Mouse (Mus musculus) stomach, embryonic 16.5 days (tissue): Measurements from ENCODE around the gene Dock2. TPM values are rescaled to one million over a fixed set of nuclear protein-coding genes. Genes with fewer than 3 reads are reported as not detected.

ENCODE experiments used
- ATAC-seq: fragments of 200-750 bp; cut with Nextera tagmentation; 2 replicates; pipeline ENCODE4 v1.8.0; 2017; ENCODE audit warnings: moderate number of reproducible peaks, moderate TSS enrichment; ENCODE audit not compliant: insufficient read depth, low FRiP score
- H3K27ac ChIP-seq: fragments of 300-500 bp; sonication (generic); 2 replicates; pipeline ENCODE4 v1.5.1; 2014; ENCODE audit warnings: low read length
- H3K27me3 ChIP-seq: fragments of 300-500 bp; sonication (generic); 2 replicates; pipeline ENCODE4 v1.6.1; 2014; ENCODE audit warnings: low read length, control low read depth, mixed read lengths; ENCODE audit not compliant: control insufficient read depth, insufficient read depth
- H3K36me3 ChIP-seq: fragments of 300-500 bp; sonication (generic); 2 replicates; pipeline ENCODE4 v1.6.1; 2014; ENCODE audit warnings: low read length; ENCODE audit not compliant: control insufficient read depth, insufficient read depth
- H3K4me1 ChIP-seq: fragments of 300-500 bp; sonication (generic); 2 replicates; pipeline ENCODE4 v1.6.1; 2014; ENCODE audit warnings: low read length, control low read depth, mixed read lengths; ENCODE audit not compliant: control insufficient read depth, insufficient read depth
- H3K4me2 ChIP-seq: fragments of 300-500 bp; sonication (generic); 2 replicates; pipeline ENCODE4 v1.6.1; 2014; ENCODE audit warnings: low read depth, low read length, mixed read lengths
- H3K4me3 ChIP-seq: fragments of 300-500 bp; sonication (generic); replicated peaks from 2 replicates; pipeline ENCODE4 v1.5.1; 2014; ENCODE audit warnings: mild to moderate bottlenecking, low read length
- H3K9ac ChIP-seq: fragments of 300-500 bp; sonication (generic); 2 replicates; pipeline ENCODE4 v1.6.1; 2014; ENCODE audit warnings: low read length
- H3K9me3 ChIP-seq: fragments of 300-500 bp; sonication (generic); replicated peaks from 2 replicates; pipeline ENCODE4 v1.6.1; 2016; ENCODE audit warnings: low read length, control low read depth; ENCODE audit not compliant: control insufficient read depth
- WGBS: fragments of 180-500 bp; shearing (Covaris S2); extraction: QIAGEN DNeasy Blood & Tissue Kit; methylation state at CpG from one replicate; pipeline ENCODE4 v1.1.7; 2014; 5-methylcytosine and 5-hydroxymethylcytosine counted together
- polyA plus RNA-seq: library from polyadenylated mRNA; unstranded; fragments of >200 nt; fragmentation: Nextera tagmentation; extraction: Ambion mirVana; gene quantifications from 2 replicates; pipeline ENCODE4 v1.2.1, GENCODE M21; 2015

Dock2 gene
- polyA plus RNA-seq, 1 experiment from 2014 or later = 2.9 TPM

DNA sequence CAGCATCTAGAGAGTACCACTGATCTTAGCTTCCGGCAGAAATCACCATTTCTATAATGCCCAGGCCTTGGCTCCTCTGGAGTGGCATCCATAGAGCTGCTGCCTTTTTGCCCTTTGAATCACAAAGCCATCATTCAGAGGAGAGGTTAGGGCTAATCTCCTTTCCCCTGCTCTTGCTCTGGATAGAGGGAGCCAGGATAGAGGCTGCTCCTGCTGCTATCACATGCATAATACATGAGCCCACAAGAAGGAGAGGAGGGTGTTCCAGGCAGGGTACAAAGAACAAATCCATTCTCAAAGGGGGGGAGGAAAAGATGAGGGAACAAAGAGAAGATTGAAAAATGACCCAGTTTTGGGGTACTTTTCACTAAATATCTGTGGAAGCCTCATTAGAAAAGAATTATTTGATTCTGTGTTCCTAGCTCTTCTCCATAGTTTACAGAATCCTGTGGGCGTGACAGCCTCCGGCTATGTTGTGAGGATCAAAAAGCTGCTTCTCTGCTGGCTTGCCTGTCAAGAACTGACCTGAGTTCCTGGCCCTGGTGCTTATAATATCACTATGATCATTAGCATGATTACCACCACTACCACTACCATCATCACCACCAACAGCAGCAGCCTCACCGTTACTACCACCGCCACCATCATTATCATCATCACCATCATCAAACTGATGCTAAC lies 485.9 kb downstream of the Dock2 start:
- 81% methylated on average over 5 of the region's 5 CpGs for WGBS
- no peak for ATAC-seq
- no peak overlapping the region for H3K4me2 ChIP-seq

DNA sequence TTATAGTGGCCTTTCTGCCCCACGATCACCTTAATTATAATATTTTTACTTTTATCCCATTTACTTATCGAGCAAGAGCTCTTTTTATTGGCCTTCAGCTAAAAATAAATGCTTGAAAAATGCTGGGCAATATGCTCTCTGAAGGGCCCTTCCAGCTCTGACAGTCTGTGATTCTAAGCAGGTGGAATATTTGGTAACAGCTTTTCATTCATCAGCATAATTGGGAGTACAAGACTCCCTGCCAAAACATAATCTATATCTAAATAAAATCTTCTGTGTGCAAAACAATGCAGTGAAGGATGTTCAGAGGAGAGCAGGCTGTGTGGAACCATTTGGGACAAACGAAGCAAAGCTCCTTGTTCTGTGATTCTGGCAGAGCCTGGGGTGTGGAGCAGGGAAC lies 492.4 kb downstream of the Dock2 start:
- H3K9me3 ChIP-seq = no peaks in the 10 kb centered on the region
- no peak overlapping the region for H3K4me2 ChIP-seq
- no peaks in the 10 kb centered on the region for H3K27me3 ChIP-seq
- H3K9ac ChIP-seq = no peak overlapping the region
- no peak overlapping the region for H3K4me3 ChIP-seq
- H3K27ac ChIP-seq = no peak overlapping the region
- WGBS = 60% methylated on average over 3 of the region's 3 CpGs
- no peaks in the 10 kb centered on the region for H3K4me1 ChIP-seq
- no peak for ATAC-seq
- H3K36me3 ChIP-seq = no peaks in the 10 kb centered on the region

More for the DNA sequence above, 485.9 kb downstream of the Dock2 start:
- no peak overlapping the region for H3K27ac ChIP-seq
- no peak overlapping the region for H3K9ac ChIP-seq
- no peaks in the 10 kb centered on the region for H3K4me1 ChIP-seq
- no peaks in the 10 kb centered on the region for H3K27me3 ChIP-seq
- no peaks in the 10 kb centered on the region for H3K36me3 ChIP-seq
- H3K9me3 ChIP-seq = no peaks in the 10 kb centered on the region
- H3K4me3 ChIP-seq = no peak overlapping the region

DNA sequence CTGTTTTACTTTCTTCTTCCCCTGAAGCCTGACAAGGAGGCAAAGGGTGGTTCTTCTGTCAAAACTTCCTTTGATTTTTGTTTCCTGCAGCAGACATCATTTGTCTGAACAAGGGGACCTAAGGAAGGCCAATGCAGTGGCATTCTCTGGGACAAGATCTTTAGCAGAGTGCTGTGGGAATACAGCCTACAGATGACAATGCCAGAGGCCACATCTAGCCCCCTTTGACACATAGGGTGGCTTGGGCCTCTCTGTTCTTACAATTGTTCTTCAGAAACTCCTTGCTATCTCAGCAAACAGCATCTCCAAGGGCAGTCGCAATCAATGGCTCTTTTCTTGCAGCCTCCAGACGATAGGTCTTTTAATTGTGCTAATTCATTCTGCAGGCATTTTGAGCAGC lies 493.0 kb downstream of the Dock2 start:
- no peak overlapping the region for H3K27ac ChIP-seq
- no peak overlapping the region for H3K4me3 ChIP-seq

DNA sequence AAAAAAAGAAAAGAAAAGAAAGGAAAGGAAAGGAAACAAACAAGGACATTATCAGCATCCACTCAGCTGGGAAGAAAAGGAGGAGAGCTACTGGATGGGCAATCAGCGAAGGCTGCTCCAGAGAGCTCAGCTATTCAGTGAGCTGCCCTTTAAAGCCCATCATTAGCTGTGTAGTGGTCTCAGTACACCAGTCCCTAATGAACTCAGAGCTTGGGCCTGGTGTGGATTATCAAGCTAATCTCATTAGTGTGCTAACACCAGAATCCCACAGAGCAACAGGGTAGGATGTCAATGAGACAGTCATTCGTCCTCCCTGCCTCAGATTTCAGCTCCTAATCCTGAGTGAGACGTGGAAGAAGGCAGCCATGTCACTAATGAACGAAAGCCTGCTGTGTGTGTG lies 493.4 kb downstream of the Dock2 start:
- no peaks in the 10 kb centered on the region for H3K27me3 ChIP-seq
- H3K27ac ChIP-seq = no peak overlapping the region
- no peak overlapping the region for H3K4me3 ChIP-seq
- H3K9ac ChIP-seq = no peak overlapping the region
- H3K9me3 ChIP-seq = no peaks in the 10 kb centered on the region
- WGBS = 55% methylated on average over 4 of the region's 4 CpGs
- no peak for ATAC-seq
- no peaks in the 10 kb centered on the region for H3K36me3 ChIP-seq
- H3K4me2 ChIP-seq = no peak overlapping the region
- H3K4me1 ChIP-seq = no peaks in the 10 kb centered on the region

More for the DNA sequence above, 493.0 kb downstream of the Dock2 start:
- Histone ChIP-seq H3K4me1 (no peaks in the 10 kb centered on the region), H3K9ac (no peak overlapping the region), H3K4me2 (no peak overlapping the region), H3K9me3 (no peaks in the 10 kb centered on the region), H3K27me3 (no peaks in the 10 kb centered on the region), H3K36me3 (no peaks in the 10 kb centered on the region)
- ATAC-seq = no peak
- 42% methylated on average over 2 of the region's 2 CpGs for WGBS

DNA sequence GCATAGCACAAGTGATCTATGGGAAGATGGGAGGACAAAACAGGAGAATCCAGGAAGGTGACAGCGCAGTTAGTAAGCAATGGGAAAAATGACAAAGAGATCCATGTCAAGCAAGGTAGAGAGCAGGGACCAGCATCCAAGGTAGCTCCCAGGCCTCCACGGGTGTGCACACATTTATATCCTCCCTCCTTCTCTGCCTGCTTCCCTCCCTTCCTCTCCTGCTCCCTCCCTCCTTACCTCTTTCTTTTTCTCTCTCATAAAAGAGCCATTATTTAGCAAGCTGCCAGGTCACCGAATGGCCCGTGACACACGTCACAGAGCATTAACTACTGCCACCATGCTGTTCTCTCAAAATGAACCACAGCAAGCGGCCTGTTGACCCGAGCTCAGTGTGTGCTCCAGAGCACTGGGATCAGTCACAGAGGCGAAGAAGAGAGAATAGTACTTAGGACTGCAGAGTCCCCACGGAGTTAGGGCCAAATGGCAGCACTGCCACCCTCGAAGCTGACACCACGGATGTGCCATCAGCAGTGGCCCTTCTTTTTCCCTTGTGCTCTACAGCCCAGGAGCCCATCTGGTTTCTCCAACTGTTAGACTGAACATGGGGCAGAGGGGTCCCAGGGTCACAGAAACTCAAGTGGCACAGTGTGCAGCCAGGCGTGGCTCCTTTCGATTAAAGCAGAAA lies 499.4 kb downstream of the Dock2 start:
- no peak for ATAC-seq
- H3K9me3 ChIP-seq = no peaks in the 10 kb centered on the region
- H3K4me1 ChIP-seq = no peaks in the 10 kb centered on the region
- no peak overlapping the region for H3K27ac ChIP-seq
- no peak overlapping the region for H3K4me2 ChIP-seq
- H3K36me3 ChIP-seq = no peaks in the 10 kb centered on the region
- WGBS = 52% methylated on average over 13 of the region's 13 CpGs
- H3K9ac ChIP-seq = no peak overlapping the region
- no peak overlapping the region for H3K4me3 ChIP-seq
- H3K27me3 ChIP-seq = no peaks in the 10 kb centered on the region

DNA sequence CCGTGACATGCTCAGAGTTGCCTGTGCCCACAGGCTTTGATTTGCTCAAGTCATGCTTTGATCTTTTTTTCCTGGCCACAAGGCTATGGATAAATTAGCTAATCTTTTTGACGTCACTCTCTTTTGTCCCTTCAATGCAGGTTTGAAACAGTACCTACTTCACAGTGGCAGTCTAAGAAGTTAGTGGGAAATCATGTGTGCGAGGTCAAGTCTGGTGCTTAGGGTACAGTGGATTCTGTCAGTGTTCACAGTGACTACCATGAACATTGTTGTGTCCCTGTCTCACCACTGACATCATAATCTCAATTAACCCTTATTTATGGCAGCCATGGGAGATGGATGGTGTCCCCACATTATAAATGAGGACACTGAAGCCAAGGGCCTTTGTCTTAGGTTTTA lies 506.6 kb downstream of the Dock2 start:
- 69% methylated on average over 3 of the region's 3 CpGs for WGBS
- no peaks in the 10 kb centered on the region for H3K9me3 ChIP-seq
- ATAC-seq = no peak
- no peaks in the 10 kb centered on the region for H3K36me3 ChIP-seq
- H3K27ac ChIP-seq = no peak overlapping the region
- H3K9ac ChIP-seq = no peak overlapping the region
- no peaks in the 10 kb centered on the region for H3K27me3 ChIP-seq
- no peak overlapping the region for H3K4me3 ChIP-seq
- no peak overlapping the region for H3K4me2 ChIP-seq
- H3K4me1 ChIP-seq = no peaks in the 10 kb centered on the region

DNA sequence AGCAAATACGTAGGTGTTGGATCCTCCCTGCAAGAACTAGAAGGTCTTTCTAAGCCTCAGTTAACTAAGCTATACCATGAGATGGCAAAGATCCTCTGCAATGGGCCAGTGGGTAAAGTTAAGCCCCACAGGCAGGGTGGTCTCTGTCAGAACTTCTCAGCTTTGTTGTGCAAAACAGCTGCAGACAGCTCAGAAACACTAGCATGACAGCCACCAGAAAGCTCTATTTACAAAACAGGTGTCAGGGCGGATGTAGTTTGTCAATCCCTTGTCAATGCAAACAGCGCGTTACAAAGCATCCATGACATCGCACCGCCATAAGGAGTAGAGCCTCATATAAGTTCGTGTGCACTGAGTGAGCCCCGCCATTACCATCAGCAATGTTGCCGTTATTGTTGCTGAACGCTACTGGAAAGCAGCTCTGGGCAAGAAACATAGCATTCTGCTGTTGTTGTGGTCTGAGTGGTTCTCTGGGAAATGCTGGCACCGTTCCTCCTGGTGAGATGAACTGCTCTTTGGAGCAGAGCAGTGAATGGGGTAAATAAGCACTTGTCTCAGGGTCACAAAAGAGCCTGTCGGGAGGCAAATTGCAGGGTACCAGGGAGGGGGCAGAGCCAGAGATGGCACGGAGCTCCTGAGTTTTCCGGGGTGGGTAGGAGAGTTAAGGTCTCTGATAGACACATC lies 507.2 kb downstream of the Dock2 start:
- no peaks in the 10 kb centered on the region for H3K27me3 ChIP-seq
- no peak overlapping the region for H3K4me3 ChIP-seq
- no peak overlapping the region for H3K4me2 ChIP-seq
- no peaks in the 10 kb centered on the region for H3K9me3 ChIP-seq
- no peaks in the 10 kb centered on the region for H3K36me3 ChIP-seq
- H3K9ac ChIP-seq = no peak overlapping the region
- WGBS = 68% methylated on average over 14 of the region's 14 CpGs
- H3K27ac ChIP-seq = no peak overlapping the region
- ATAC-seq = no peak
- no peaks in the 10 kb centered on the region for H3K4me1 ChIP-seq

DNA sequence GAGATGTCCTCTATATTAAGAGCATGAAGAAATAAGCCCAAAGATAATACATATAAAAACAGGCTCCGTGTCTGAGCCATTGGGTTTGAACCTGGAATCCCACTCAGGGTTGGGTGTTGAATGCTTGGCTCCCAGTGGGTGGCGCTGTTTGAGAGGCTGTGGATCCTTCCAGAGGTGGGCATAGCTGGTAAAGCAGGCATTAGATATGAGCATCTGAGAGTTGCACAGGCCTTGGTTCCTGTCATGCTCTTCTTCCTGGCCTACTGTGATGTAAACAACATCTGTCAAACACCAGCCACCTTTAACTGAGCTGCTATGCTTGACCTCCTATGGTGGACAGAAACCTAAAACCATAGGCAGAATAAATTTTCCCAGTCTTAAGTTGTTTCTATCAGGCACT lies 507.8 kb downstream of the Dock2 start:
- WGBS = 37% methylated on average over 2 of the region's 2 CpGs
- Histone ChIP-seq H3K4me3 (no peak overlapping the region), H3K9me3 (no peaks in the 10 kb centered on the region), H3K27ac (no peak overlapping the region), H3K4me1 (no peaks in the 10 kb centered on the region), H3K27me3 (no peaks in the 10 kb centered on the region), H3K9ac (no peak overlapping the region), H3K36me3 (no peaks in the 10 kb centered on the region), H3K4me2 (no peak overlapping the region)
- no peak for ATAC-seq

DNA sequence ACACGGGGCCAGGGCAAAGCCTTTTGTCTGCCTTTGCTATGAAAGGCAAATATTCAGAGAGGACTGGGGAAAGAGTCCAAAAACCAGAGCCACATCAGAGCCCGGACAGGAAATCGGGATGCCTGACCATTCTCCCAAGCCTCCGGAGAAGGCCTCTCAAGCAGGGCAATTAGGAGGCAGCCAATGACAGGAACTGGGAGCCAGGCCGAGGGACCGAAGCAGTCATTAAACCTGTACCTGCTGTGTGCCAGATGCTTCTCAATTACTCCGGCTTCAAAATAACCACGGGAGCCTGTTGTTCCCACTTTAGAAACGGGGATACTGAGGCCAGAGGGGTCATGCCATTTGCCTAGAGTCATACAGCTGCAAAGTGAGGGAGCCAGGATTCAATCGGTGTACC lies 511.7 kb downstream of the Dock2 start:
- Histone ChIP-seq H3K4me1 (no peaks in the 10 kb centered on the region), H3K4me2 (no peak overlapping the region), H3K9me3 (no peaks in the 10 kb centered on the region), H3K36me3 (no peaks in the 10 kb centered on the region), H3K9ac (no peak overlapping the region), H3K27ac (no peak overlapping the region), H3K4me3 (no peak overlapping the region), H3K27me3 (no peaks in the 10 kb centered on the region)
- WGBS = 76% methylated on average over 10 of the region's 10 CpGs
- no peak for ATAC-seq
